Mouse (Mus musculus) layer of hippocampus, postnatal 10 days (tissue): Measurements from ENCODE around the gene Kcnn4. TPM values are rescaled to one million over a fixed set of nuclear protein-coding genes. Genes with fewer than 3 reads are reported as not detected.
A peak's percentile ranks its signal among the peaks of the same experiment; 100 is the strongest.

Experiments used
- DNase-seq, 2 experiments: peaks; one replicate each; pipeline ENCODE4 v3.0.0; 2021; ENCODE audit warnings: low spot score in 2 of 2
- microRNA-seq, 2 experiments: library from miRNA; unstranded; fragments of <30 nt; microRNA quantifications; one replicate each; pipeline ENCODE4 v1.2.0; 2021
- total RNA-seq, 2 experiments: library from RNA; stranded (reverse); gene quantifications; 2 replicates each; pipeline ENCODE4 v1.2.3; 2021

Gene Kcnn4
- total RNA-seq, 2 experiments from 2014 or later = 0.33 to 0.46 TPM

DNA sequence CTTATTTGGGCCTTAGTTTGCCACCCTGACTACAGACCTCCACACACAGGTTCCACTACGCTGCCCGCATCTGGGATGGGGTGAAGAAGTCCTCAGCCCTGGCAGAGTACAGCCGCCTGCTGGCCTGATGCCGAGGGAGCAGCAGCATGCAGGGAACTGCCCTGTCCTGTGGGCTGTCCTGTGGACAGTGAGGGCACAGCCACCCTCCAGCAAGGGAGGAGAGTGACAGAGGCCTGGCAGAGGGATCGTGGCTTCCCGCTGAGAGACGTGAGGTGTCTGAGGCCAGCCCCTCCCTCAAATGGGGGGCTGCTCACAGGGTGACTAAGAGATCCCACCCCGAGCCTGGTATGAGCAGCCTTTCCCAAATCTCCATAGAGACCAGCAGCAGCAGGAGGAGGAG, 52.2 kb downstream of the Kcnn4 start:
- no peak for DNase-seq

GRCm38 (mm10) chr7:24423107-24423763, 53.2 kb downstream of the Kcnn4 start:
- DNase-seq = no peak

GRCm38 (mm10) chr7:24423956-24424732, 54.1 kb downstream of the Kcnn4 start:
- peak in 1 of 2 experiments; percentile 27 for DNase-seq

DNA sequence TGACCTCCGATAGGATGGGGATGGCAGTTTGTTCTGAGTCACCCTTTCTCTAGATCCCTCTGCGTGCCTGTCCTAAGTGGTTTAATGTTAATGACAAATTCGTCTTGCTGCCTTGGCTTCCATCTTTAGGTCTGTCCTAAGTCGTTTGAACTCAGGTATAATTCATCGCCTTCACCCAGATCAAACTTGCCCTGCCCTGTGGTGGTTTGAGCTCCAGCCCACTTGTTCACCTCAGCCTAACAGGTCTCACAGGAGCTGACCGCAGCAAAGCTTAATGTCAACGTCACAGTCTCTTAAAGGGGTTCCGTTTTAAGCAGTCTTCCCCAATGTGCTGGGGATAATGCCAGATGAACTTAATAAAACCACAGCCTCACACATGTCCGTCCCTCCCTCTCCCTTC, 55.9 kb downstream of the Kcnn4 start:
- no peak for DNase-seq

DNA sequence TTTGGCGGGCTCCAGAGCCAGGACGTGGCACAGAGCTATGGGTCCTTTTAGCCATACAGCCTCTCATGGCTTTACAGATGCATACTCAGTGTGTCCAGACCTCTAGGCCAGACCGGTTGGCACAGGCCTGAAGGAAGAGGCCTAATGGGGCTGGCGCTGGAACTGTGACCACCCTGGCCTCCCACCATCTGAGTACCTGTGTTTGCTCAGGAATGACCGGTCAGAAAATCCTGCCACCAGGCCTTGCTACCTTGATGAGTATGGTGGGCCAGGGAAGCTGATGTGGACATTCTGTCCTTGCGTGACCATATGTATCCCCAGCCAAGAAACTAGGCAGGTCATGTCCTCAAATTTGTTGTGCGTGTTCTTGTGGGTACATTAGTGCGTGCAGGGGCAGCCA, 57.1 kb downstream of the Kcnn4 start:
- no peak for DNase-seq

DNA sequence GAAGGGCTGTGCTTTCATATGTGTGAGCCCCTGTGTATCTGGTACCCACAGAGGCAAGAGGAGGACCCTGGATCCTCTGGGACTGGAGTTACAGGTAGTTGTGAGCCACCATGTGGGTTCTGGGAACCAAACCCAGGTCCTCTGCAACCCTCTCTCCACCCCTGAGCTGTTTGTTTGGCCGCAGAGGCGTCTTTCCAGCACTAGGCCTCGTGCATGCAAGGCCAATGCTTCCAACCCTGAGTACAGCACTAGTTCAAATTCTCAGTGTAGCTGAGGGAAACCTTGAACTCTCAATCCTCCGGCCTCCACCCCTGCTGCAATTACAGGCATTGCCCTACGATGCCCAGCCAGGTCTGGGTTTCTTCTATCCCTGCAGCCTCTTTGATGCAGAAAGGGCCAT, 58.7 kb downstream of the Kcnn4 start:
- DNase-seq = no peak

- DNase-seq = peak; percentile 67 to 75
These were observed 59.5 kb downstream of the Kcnn4 start for GRCm38 (mm10) chr7:24429413-24430112.

DNA sequence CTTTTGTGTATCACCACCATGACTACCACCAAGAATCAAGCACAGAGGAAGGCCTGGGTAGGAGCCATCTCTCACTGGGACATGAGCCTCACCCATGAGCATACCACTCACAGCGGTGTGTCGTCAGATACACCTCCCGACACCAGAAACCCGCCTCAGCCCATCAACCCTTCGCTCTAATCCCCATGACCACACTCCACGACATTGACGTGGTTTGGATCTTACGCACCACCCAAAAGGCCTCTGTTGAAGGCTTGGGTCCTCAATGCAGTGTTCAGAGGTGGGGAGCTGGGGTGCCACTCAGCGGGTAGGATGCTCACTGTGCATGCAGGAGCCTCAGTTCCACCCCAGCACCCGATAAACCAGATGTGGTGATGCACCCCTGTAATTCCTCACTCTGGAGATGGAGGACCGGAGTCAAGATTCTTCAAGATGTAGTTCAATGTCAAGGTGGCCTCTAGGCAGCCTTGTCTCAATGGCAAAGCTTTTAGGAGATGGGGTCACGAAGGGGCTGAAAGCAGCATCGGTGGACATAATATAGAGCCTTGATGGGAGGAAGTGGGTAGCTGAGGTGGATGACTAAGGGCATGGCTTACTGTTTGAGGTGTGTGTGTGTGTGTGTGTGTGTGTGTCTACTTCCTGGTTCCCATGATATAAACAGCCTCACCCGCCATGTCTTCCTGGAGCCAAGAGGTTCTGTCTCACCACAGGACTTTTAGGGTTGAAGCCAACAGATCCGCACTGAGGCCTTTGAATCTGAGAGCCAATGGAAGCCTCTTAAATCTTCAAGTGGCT, 60.7 kb downstream of the Kcnn4 start:
- no peak for DNase-seq

- DNase-seq = no peak
These were observed 61.6 kb downstream of the Kcnn4 start for GRCm38 (mm10) chr7:24431713-24432112.

- DNase-seq = no peak
These were observed 65.2 kb downstream of the Kcnn4 start for GRCm38 (mm10) chr7:24435305-24435704.

Small RNA genes within 50 kb of the gene (microRNA-seq; reads per million reads assigned to microRNA genes)
- gene Gm27592 = 0 reads per million in 2 experiments

Other genes with a start within 250 kb of the Kcnn4 start
- 10 to 100 TPM; 18.5 to 20.5 TPM for gene Zfp235, start 236.1 kb upstream of the Kcnn4 start, total RNA-seq
- 1 to 10 TPM; 4.4 to 4.6 TPM for gene Zfp114, start 195.2 kb upstream of the Kcnn4 start, total RNA-seq
- gene Zfp111, start 158.8 kb upstream of the Kcnn4 start, total RNA-seq = 10 to 100 TPM; 11.8 to 12.1 TPM
- 1 to 10 TPM; 4.8 to 5.3 TPM for gene Zfp109, start 132.7 kb upstream of the Kcnn4 start, total RNA-seq
- 1 to 10 TPM; 5.0 to 6.3 TPM for gene Zfp108, start 115.5 kb upstream of the Kcnn4 start, total RNA-seq
- gene Zfp93, start 99.8 kb upstream of the Kcnn4 start, total RNA-seq = 10 to 100 TPM; 11.0 to 13.1 TPM
- gene Zfp61, start 69.0 kb upstream of the Kcnn4 start, total RNA-seq = 10 to 100 TPM; 25.1 to 26.7 TPM
- gene Zfp94, start 53.6 kb upstream of the Kcnn4 start, total RNA-seq = 10 to 100 TPM; 13.0 to 15.1 TPM
- gene Tescl, start 36.3 kb upstream of the Kcnn4 start, total RNA-seq = not detected
- gene Lypd5, start 21.1 kb upstream of the Kcnn4 start, total RNA-seq = not detected
- 10 to 100 TPM; 33.5 to 34.3 TPM for gene Smg9, start 29.4 kb downstream of the Kcnn4 start, total RNA-seq
- not detected for gene Irgc1, start 82.0 kb downstream of the Kcnn4 start, total RNA-seq
- 1 to 10 TPM; 1.3 to 2.3 TPM for gene Plaur, start 92.2 kb downstream of the Kcnn4 start, total RNA-seq
- gene Cadm4, start 111.8 kb downstream of the Kcnn4 start, total RNA-seq = 100 to 1,000 TPM; 269 to 279 TPM
- gene Zfp428, start 136.7 kb downstream of the Kcnn4 start, total RNA-seq = 10 to 100 TPM; 61.3 to 64.6 TPM
- not detected for gene AC161166.1, start 142.2 kb downstream of the Kcnn4 start, total RNA-seq
- 100 to 1,000 TPM in 1 of 2 experiments, 10 to 100 TPM in 1; 98.5 to 101 TPM for gene Irgq, start 160.4 kb downstream of the Kcnn4 start, total RNA-seq
- gene Pinlyp, start 175.9 kb downstream of the Kcnn4 start, total RNA-seq = not detected
- gene Xrcc1, start 176.0 kb downstream of the Kcnn4 start, total RNA-seq = 10 to 100 TPM; 37.8 to 39.7 TPM
- 1 to 10 TPM; 7.7 to 8.7 TPM for gene Ethe1, start 217.3 kb downstream of the Kcnn4 start, total RNA-seq
- gene Zfp575, start 217.4 kb downstream of the Kcnn4 start, total RNA-seq = 1 to 10 TPM; 8.2 to 8.7 TPM
- under 1 TPM; 0.37 to 0.60 TPM for gene Phldb3, start 240.5 kb downstream of the Kcnn4 start, total RNA-seq